Mouse (Mus musculus) megakaryocyte, adult 5-6 weeks (primary cell): ENCODE measurements around the gene Dusp15. TPM values are rescaled to one million over a fixed set of nuclear protein-coding genes. Genes with fewer than 3 reads are reported as not detected.
A peak's percentile ranks its signal among the peaks of the same experiment; 100 is the strongest.

Experiments used
- ATAC-seq: 2 replicates; pipeline ENCODE4 v1.8.0; 2016; ENCODE audit warnings: mild to moderate bottlenecking, inconsistent platforms; ENCODE audit not compliant: poor library complexity, severe bottlenecking
- total RNA-seq, 2 experiments: library from RNA; stranded (forward) in 1 of 2; stranded (reverse) in 1 of 2; fragments of 153-499, 151-499 nt in 1 of 2; fragments of 221-1000, 200-1000 nt in 1 of 2; gene quantifications; 2 replicates each; pipeline versions ENCODE4 v1.2.3 to v1.2.4; 2015 to 2017

Dusp15 gene
- total RNA-seq (2015) = not detected in 2 replicates
- not detected in 2 replicates for total RNA-seq (2017)

GRCm38 (mm10) chr2:152951065-152951849, at the start of gene Dusp15:
Gene Dusp15 (minus strand): TSS chr2:152951698.
- ATAC-seq = no peak

GRCm38 (mm10) chr2:152997046-152997445, 45.5 kb upstream of the Dusp15 start:
- ATAC-seq = no peak

GRCm38 (mm10) chr2:152991529-152991928, 40.0 kb upstream of the Dusp15 start:
- ATAC-seq = peak; percentile 72

- ATAC-seq = no peak
Observed at GRCm38 (mm10) chr2:152985582-152985981, 34.1 kb upstream of the Dusp15 start.

- ATAC-seq = no peak
Observed at GRCm38 (mm10) chr2:152976991-152977390, 25.5 kb upstream of the Dusp15 start.

- no peak for ATAC-seq
Observed at GRCm38 (mm10) chr2:152965555-152965954, 14.1 kb upstream of the Dusp15 start.

- ATAC-seq = peak; percentile 88
Observed at GRCm38 (mm10) chr2:152962091-152962793, 10.7 kb upstream of the Dusp15 start, which contains the start of gene Ttll9. Gene Ttll9 (plus strand): TSS chr2:152962485.

- no peak for ATAC-seq
Observed at GRCm38 (mm10) chr2:152958116-152958515, 6.6 kb upstream of the Dusp15 start.

- no peak for ATAC-seq
Observed at GRCm38 (mm10) chr2:152951850-152952720, 587 bp upstream of the Dusp15 start.

GRCm38 (mm10) chr2:152950358-152951064, 987 bp downstream of the Dusp15 start:
- no peak for ATAC-seq

GRCm38 (mm10) chr2:152948438-152949020, 3.0 kb downstream of the Dusp15 start:
- ATAC-seq = no peak

- ATAC-seq = no peak
Observed at GRCm38 (mm10) chr2:152947098-152947497, 4.4 kb downstream of the Dusp15 start.

- no peak for ATAC-seq
Observed at GRCm38 (mm10) chr2:152944013-152944412, 7.5 kb downstream of the Dusp15 start.

- ATAC-seq = no peak
Observed at GRCm38 (mm10) chr2:152943568-152943967, 7.9 kb downstream of the Dusp15 start.

- ATAC-seq = no peak
Observed at GRCm38 (mm10) chr2:152942898-152943515, 8.5 kb downstream of the Dusp15 start.

GRCm38 (mm10) chr2:152941776-152942175, 9.7 kb downstream of the Dusp15 start:
- ATAC-seq = no peak

- ATAC-seq = no peak
Observed at GRCm38 (mm10) chr2:152941106-152941505, 10.4 kb downstream of the Dusp15 start.

- peak; percentile 75 for ATAC-seq
Observed at GRCm38 (mm10) chr2:152939846-152940245, 11.7 kb downstream of the Dusp15 start.

- ATAC-seq = peak; percentile 88
Observed at GRCm38 (mm10) chr2:152933614-152934013, 17.9 kb downstream of the Dusp15 start.

GRCm38 (mm10) chr2:152933048-152933447, 18.4 kb downstream of the Dusp15 start, which contains the start of gene Foxs1:
Gene Foxs1 (minus strand): TSS chr2:152933208.
- ATAC-seq = no peak
